Mouse (Mus musculus): ENCODE data around the gene Gm20388. TPM values are rescaled to one million over a fixed set of nuclear protein-coding genes. Genes with fewer than 3 reads are reported as not detected.

Gene Gm20388
- polyA plus RNA-seq, 1 experiment from 2014 or later, result 7.4 TPM

- no peak overlapping the region for H3K4me2 ChIP-seq (ENCODE audit: low read depth, low read length)
- H3K9me3 ChIP-seq (replicated peaks; ENCODE audit: control insufficient read depth, low read length), result no peaks in the 10 kb centered on the region
- ATAC-seq (ENCODE audit: insufficient read depth, low FRiP score), result no peak
Measured at GRCm38 (mm10) chr8:124180681-124181445, 4270.2 kb downstream of the Gm20388 start.

GRCm38 (mm10) chr8:124181751-124182150 lies 4271.1 kb downstream of the Gm20388 start:
- no peaks in the 10 kb centered on the region for H3K9me3 ChIP-seq (replicated peaks; ENCODE audit: control insufficient read depth, low read length)
- H3K4me2 ChIP-seq (ENCODE audit: low read depth, low read length), result no peak overlapping the region
- peaks cover 21% of the 10 kb centered on the region for H3K4me1 ChIP-seq (ENCODE audit: control insufficient read depth, insufficient read depth, low read length)
- ATAC-seq (ENCODE audit: insufficient read depth, low FRiP score), result no peak
- no peaks in the 10 kb centered on the region for H3K36me3 ChIP-seq (ENCODE audit: control insufficient read depth, insufficient read depth, low read length)
- H3K4me3 ChIP-seq (replicated peaks; ENCODE audit: low read length), result no peak overlapping the region
- H3K9ac ChIP-seq (ENCODE audit: low read length), result no peak overlapping the region
- peak overlapping the region; percentile 22; the same call in 1 of the 2 replicates for H3K27ac ChIP-seq (ENCODE audit: low read length)
- H3K27me3 ChIP-seq (ENCODE audit: control insufficient read depth, insufficient read depth, low read length), result no peaks in the 10 kb centered on the region
- 51% methylated on average over 5 of the region's 5 CpGs for WGBS

More at GRCm38 (mm10) chr8:124180681-124181445, 4270.2 kb downstream of the Gm20388 start:
- Histone ChIP-seq H3K27ac (ENCODE audit: low read length) (no peak overlapping the region), H3K4me3 (replicated peaks; ENCODE audit: low read length) (no peak overlapping the region), H3K9ac (ENCODE audit: low read length) (no peak overlapping the region), H3K4me1 (ENCODE audit: control insufficient read depth, insufficient read depth, low read length) (peaks cover 21% of the 10 kb centered on the region), H3K36me3 (ENCODE audit: control insufficient read depth, insufficient read depth, low read length) (no peaks in the 10 kb centered on the region), H3K27me3 (ENCODE audit: control insufficient read depth, insufficient read depth, low read length) (no peaks in the 10 kb centered on the region)
- WGBS, result 45% methylated on average over 5 of the region's 5 CpGs

DNA sequence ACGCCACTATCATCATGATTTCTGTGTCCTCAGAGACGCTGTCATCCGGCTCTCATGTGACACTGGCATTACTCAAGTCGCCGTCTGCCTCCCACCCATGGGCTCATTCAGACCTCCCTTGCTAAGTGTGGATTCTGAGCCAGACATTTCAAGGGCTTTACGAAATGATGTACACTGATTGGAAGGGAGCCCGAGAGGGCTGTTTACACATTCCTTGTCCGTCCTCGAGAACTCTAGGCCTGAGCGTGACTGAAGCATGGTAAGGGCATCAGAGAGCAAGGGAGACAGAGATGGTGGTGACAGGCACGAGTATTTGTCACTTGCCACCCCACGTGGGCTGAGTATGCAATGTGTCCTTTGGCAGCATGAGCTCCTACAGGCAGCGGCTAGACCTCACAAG lies 4271.6 kb downstream of the Gm20388 start:
- Histone ChIP-seq H3K27me3 (ENCODE audit: control insufficient read depth, insufficient read depth, low read length) (no peaks in the 10 kb centered on the region), H3K4me2 (ENCODE audit: low read depth, low read length) (no peak overlapping the region), H3K9me3 (replicated peaks; ENCODE audit: control insufficient read depth, low read length) (no peaks in the 10 kb centered on the region), H3K36me3 (ENCODE audit: control insufficient read depth, insufficient read depth, low read length) (no peaks in the 10 kb centered on the region), H3K4me1 (ENCODE audit: control insufficient read depth, insufficient read depth, low read length) (peaks cover 21% of the 10 kb centered on the region), H3K27ac (ENCODE audit: low read length) (peak overlapping the region; percentile 57), H3K4me3 (replicated peaks; ENCODE audit: low read length) (no peak overlapping the region), H3K9ac (ENCODE audit: low read length) (no peak overlapping the region)
- WGBS, result 28% methylated on average over 13 of the region's 13 CpGs
- ATAC-seq (ENCODE audit: insufficient read depth, low FRiP score), result peak; percentile 65

DNA sequence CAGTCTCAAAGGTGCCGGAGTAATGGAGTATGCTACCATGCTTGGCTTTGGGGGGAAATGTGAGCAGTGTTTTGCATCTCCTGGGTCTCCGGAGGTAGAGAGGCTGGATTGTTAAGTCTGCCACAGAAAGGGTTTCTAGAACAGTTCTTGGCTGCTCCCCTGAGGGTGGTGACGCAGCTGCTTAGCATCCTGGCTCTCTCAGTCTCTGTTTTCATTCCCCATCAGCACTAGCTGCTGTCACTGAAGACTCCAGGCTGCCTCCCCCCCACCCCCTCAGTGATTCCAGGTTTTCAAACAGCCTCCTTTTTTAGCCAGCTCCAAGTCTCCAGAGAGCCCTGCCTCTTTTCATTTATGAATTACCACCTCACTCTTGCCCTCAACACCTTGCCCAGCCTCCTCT lies 4273.4 kb downstream of the Gm20388 start:
- Histone ChIP-seq H3K4me1 (ENCODE audit: control insufficient read depth, insufficient read depth, low read length) (peaks cover 21% of the 10 kb centered on the region), H3K4me2 (ENCODE audit: low read depth, low read length) (no peak overlapping the region), H3K9me3 (replicated peaks; ENCODE audit: control insufficient read depth, low read length) (no peaks in the 10 kb centered on the region), H3K27me3 (ENCODE audit: control insufficient read depth, insufficient read depth, low read length) (no peaks in the 10 kb centered on the region), H3K9ac (ENCODE audit: low read length) (no peak overlapping the region), H3K4me3 (replicated peaks; ENCODE audit: low read length) (no peak overlapping the region), H3K36me3 (ENCODE audit: control insufficient read depth, insufficient read depth, low read length) (no peaks in the 10 kb centered on the region), H3K27ac (ENCODE audit: low read length) (peak overlapping the region; percentile 31)
- 68% methylated on average over 3 of the region's 3 CpGs for WGBS
- ATAC-seq (ENCODE audit: insufficient read depth, low FRiP score), result peak; percentile 52; the same call in 1 of the 2 replicates

DNA sequence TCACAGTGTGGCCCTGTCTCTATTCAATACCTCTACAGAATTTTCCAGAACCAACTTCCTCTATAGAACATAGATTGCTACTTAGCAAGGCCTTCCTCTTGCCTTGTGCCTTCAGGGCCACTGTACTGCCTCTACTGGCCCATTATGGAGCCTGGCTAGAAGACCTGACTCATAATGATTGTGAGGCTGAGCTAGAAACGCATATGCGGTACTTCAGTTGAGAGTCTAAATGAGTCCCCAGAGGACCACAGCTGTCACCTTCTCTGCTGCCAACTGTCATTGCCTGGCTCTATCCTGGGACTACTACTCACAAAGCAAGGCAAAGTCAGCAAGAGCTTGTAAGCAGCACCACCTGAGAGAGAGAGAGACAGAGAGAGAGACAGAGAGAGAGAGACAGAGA lies 4273.9 kb downstream of the Gm20388 start:
- WGBS, result 79% methylated on average over 2 of the region's 2 CpGs
- Histone ChIP-seq H3K4me3 (replicated peaks; ENCODE audit: low read length) (no peak overlapping the region), H3K4me2 (ENCODE audit: low read depth, low read length) (no peak overlapping the region), H3K9me3 (replicated peaks; ENCODE audit: control insufficient read depth, low read length) (no peaks in the 10 kb centered on the region), H3K9ac (ENCODE audit: low read length) (no peak overlapping the region), H3K4me1 (ENCODE audit: control insufficient read depth, insufficient read depth, low read length) (peaks cover 21% of the 10 kb centered on the region), H3K36me3 (ENCODE audit: control insufficient read depth, insufficient read depth, low read length) (no peaks in the 10 kb centered on the region), H3K27me3 (ENCODE audit: control insufficient read depth, insufficient read depth, low read length) (no peaks in the 10 kb centered on the region), H3K27ac (ENCODE audit: low read length) (peak overlapping the region; percentile 31; the same call in 1 of the 2 replicates)
- no peak for ATAC-seq (ENCODE audit: insufficient read depth, low FRiP score)

DNA sequence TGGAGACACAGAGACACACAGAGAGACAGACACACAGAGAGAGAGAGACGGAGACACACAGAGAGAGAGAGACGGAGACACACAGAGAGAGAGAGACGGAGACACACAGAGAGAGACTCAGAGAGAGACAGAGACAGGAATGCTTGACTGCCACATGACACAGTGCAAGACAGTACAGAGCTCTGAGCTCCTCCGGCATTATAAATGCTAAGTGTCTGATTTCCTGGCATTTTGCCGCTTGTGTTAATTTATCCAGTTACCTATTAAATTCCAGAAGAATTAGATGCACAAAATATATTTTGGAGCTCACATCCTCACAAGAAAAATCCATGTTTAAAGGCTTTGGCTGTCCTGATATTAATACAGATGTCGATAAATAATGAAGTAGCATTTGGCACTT lies 4274.4 kb downstream of the Gm20388 start:
- H3K27ac ChIP-seq (ENCODE audit: low read length), result no peak overlapping the region
- H3K36me3 ChIP-seq (ENCODE audit: control insufficient read depth, insufficient read depth, low read length), result no peaks in the 10 kb centered on the region
- H3K4me1 ChIP-seq (ENCODE audit: control insufficient read depth, insufficient read depth, low read length), result peaks cover 21% of the 10 kb centered on the region
- H3K9me3 ChIP-seq (replicated peaks; ENCODE audit: control insufficient read depth, low read length), result no peaks in the 10 kb centered on the region
- no peak overlapping the region for H3K4me2 ChIP-seq (ENCODE audit: low read depth, low read length)
- no peak overlapping the region for H3K4me3 ChIP-seq (replicated peaks; ENCODE audit: low read length)
- no peak overlapping the region for H3K9ac ChIP-seq (ENCODE audit: low read length)
- 81% methylated on average over 6 of the region's 6 CpGs for WGBS
- no peak for ATAC-seq (ENCODE audit: insufficient read depth, low FRiP score)
- H3K27me3 ChIP-seq (ENCODE audit: control insufficient read depth, insufficient read depth, low read length), result no peaks in the 10 kb centered on the region

GRCm38 (mm10) chr8:124190388-124190787 lies 4279.7 kb downstream of the Gm20388 start:
- no peak; the same call in 1 of the 2 replicates for ATAC-seq (ENCODE audit: insufficient read depth, low FRiP score)
- Histone ChIP-seq H3K9ac (ENCODE audit: low read length) (no peak overlapping the region), H3K9me3 (replicated peaks; ENCODE audit: control insufficient read depth, low read length) (no peaks in the 10 kb centered on the region), H3K4me2 (ENCODE audit: low read depth, low read length) (no peak overlapping the region), H3K4me1 (ENCODE audit: control insufficient read depth, insufficient read depth, low read length) (no peaks in the 10 kb centered on the region), H3K36me3 (ENCODE audit: control insufficient read depth, insufficient read depth, low read length) (no peaks in the 10 kb centered on the region), H3K4me3 (replicated peaks; ENCODE audit: low read length) (no peak overlapping the region), H3K27me3 (ENCODE audit: control insufficient read depth, insufficient read depth, low read length) (no peaks in the 10 kb centered on the region), H3K27ac (ENCODE audit: low read length) (no peak overlapping the region)
- 75% methylated on average over 7 of the region's 7 CpGs for WGBS

DNA sequence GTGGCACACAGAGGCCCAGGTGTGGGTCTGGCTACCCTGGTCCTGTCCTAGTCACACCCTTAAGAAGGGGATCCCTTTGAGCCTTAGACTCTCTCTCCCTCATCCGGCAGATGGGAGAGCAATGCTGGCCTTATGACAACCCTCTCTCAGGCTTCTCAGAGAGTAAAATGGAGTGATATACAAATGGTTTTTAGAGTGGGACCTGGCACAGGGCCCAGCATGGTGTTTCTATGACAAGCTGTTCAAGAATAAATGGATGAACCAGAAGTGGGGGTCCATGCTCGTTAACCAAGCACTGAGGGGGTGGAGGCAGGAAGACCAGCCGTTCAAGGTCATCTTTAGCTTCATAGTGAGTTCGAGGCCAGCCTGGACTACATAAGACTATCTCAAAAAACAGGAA lies 4281.6 kb downstream of the Gm20388 start:
- Histone ChIP-seq H3K9me3 (replicated peaks; ENCODE audit: control insufficient read depth, low read length) (no peaks in the 10 kb centered on the region), H3K36me3 (ENCODE audit: control insufficient read depth, insufficient read depth, low read length) (no peaks in the 10 kb centered on the region), H3K4me2 (ENCODE audit: low read depth, low read length) (no peak overlapping the region), H3K27me3 (ENCODE audit: control insufficient read depth, insufficient read depth, low read length) (no peaks in the 10 kb centered on the region), H3K27ac (ENCODE audit: low read length) (no peak overlapping the region), H3K4me3 (replicated peaks; ENCODE audit: low read length) (no peak overlapping the region), H3K9ac (ENCODE audit: low read length) (no peak overlapping the region), H3K4me1 (ENCODE audit: control insufficient read depth, insufficient read depth, low read length) (peaks cover 9% of the 10 kb centered on the region)
- WGBS, result 59% methylated on average over 4 of the region's 4 CpGs
- ATAC-seq (ENCODE audit: insufficient read depth, low FRiP score), result no peak

DNA sequence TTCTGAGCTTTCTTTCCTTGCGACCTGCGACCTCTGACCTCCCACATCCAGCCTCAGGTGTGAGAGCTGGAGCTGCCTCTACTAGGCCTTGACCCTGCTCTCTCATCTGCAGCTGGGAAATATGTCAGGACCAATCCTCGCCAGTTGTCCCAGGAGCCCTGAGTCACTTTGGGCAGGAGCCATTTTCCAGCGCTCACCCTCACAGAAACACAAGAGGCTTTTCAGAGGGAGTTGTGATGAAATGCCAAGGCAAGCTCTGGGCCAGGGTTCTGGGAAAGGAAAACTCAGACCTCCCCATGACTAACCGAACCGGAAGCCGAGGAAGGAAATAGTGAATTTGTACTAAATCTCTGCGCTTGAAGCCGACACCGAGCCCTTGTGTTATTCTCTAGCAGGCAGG lies 4282.3 kb downstream of the Gm20388 start:
- Histone ChIP-seq H3K9me3 (replicated peaks; ENCODE audit: control insufficient read depth, low read length) (no peaks in the 10 kb centered on the region), H3K27ac (ENCODE audit: low read length) (no peak overlapping the region), H3K4me3 (replicated peaks; ENCODE audit: low read length) (no peak overlapping the region), H3K4me1 (ENCODE audit: control insufficient read depth, insufficient read depth, low read length) (peaks cover 9% of the 10 kb centered on the region), H3K27me3 (ENCODE audit: control insufficient read depth, insufficient read depth, low read length) (no peaks in the 10 kb centered on the region), H3K4me2 (ENCODE audit: low read depth, low read length) (no peak overlapping the region), H3K9ac (ENCODE audit: low read length) (no peak overlapping the region), H3K36me3 (ENCODE audit: control insufficient read depth, insufficient read depth, low read length) (no peaks in the 10 kb centered on the region)
- ATAC-seq (ENCODE audit: insufficient read depth, low FRiP score), result no peak
- 83% methylated on average over 10 of the region's 10 CpGs for WGBS
